Mouse (Mus musculus) embryonic facial prominence, embryonic 13.5 days (tissue): ENCODE measurements at regions not wholly inside any gene's neighbourhood (a gene's known extent, or its start where the extent isn't known, plus 50 kb on each side); places are given as distances from the start of the nearest gene placed in this dataset.

ENCODE experiments used
- ATAC-seq: fragments of 200-750 bp; cut with Nextera tagmentation; 2 replicates; pipeline ENCODE4 v1.8.0; 2017; ENCODE audit warnings: low read depth; ENCODE audit not compliant: insufficient number of reproducible peaks, insufficient read depth, low FRiP score, low TSS enrichment
- H3K27ac ChIP-seq: fragments of 300-500 bp; sonication (generic); 2 replicates; pipeline ENCODE4 v1.5.1; 2015; ENCODE audit warnings: moderate library complexity, mild to moderate bottlenecking, inconsistent platforms
- H3K27me3 ChIP-seq: fragments of 300-500 bp; sonication (generic); 2 replicates; pipeline ENCODE4 v1.6.1; 2015; ENCODE audit warnings: mild to moderate bottlenecking, inconsistent platforms
- H3K36me3 ChIP-seq: fragments of 300-500 bp; sonication (generic); 2 replicates; pipeline ENCODE4 v1.6.1; 2015; ENCODE audit warnings: mild to moderate bottlenecking, inconsistent platforms
- H3K4me1 ChIP-seq: fragments of 300-500 bp; sonication (generic); 2 replicates; pipeline ENCODE4 v1.6.1; 2015; ENCODE audit warnings: inconsistent platforms
- H3K4me2 ChIP-seq: fragments of 300-500 bp; sonication (generic); 2 replicates; pipeline ENCODE4 v1.6.1; 2015; ENCODE audit warnings: moderate library complexity, mild to moderate bottlenecking, inconsistent platforms
- H3K4me3 ChIP-seq: fragments of 300-500 bp; sonication (generic); 2 replicates; pipeline ENCODE4 v1.5.1; 2015; ENCODE audit warnings: mild to moderate bottlenecking, inconsistent platforms
- H3K9ac ChIP-seq: fragments of 300-500 bp; sonication (generic); 2 replicates; pipeline ENCODE4 v1.6.1; 2015; ENCODE audit warnings: mild to moderate bottlenecking, inconsistent platforms
- H3K9me3 ChIP-seq: fragments of 300-500 bp; sonication (generic); 2 replicates; pipeline ENCODE4 v1.6.1; 2016; ENCODE audit warnings: inconsistent platforms
- WGBS: fragments of 180-500 bp; shearing (Covaris S2); methylation state at CpG from one replicate; pipeline ENCODE4 v1.1.7; 2015; ENCODE audit warnings: mixed read lengths; 5-methylcytosine and 5-hydroxymethylcytosine counted together

DNA sequence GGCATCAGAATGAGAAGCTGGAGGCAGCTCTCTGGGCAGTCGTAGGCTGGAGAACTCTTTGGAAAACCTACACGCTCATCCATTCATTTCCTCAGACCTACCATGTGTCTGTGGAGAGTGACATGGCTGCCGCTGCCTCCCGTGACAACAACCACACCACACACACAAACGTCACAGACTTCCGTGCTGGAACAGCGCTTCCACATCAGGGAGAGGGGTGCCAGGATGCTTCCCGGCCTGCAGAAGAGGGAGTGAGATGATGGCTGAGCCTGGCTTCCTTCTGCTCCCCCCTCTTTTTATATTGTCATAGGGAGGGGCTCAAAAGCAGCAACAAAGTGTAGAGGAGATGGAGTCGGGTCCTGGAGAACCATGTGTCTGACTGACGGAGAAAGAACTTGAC lies 73.5 kb upstream of the Ptpn1 start:
- H3K27me3 ChIP-seq: no peaks in the 10 kb centered on the region
- no peak for ATAC-seq
- H3K9ac ChIP-seq: no peak overlapping the region
- H3K36me3 ChIP-seq: no peaks in the 10 kb centered on the region
- no peak overlapping the region for H3K4me3 ChIP-seq
- H3K9me3 ChIP-seq: no peaks in the 10 kb centered on the region
- no peak overlapping the region for H3K4me2 ChIP-seq
- WGBS: 60% methylated on average over 10 of the region's 10 CpGs
- H3K27ac ChIP-seq: no peak overlapping the region
- peaks cover 38% of the 10 kb centered on the region for H3K4me1 ChIP-seq

DNA sequence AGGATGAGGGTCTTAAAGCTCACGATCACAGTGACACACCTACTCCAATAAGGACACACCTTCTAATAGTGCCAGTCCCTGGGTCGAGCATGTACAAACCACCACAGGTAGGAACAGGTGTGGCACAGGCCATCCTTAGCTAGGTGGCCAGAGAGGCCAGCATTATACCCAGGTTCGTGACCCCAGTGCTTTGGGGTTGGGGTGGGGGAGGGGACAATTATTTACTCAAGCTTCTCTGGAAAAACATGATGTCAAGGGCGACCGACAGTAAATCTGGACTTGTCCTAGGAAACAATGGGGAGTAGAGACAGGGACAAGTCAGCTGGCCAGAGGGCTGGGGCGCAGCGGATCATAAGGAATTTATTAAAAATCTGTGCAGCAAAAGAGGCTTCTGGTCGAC lies 73.9 kb upstream of the Ptpn1 start:
- no peak for ATAC-seq
- Histone ChIP-seq H3K4me1 (peaks cover 38% of the 10 kb centered on the region), H3K36me3 (no peaks in the 10 kb centered on the region), H3K27me3 (no peaks in the 10 kb centered on the region), H3K4me3 (no peak overlapping the region), H3K4me2 (no peak overlapping the region), H3K9me3 (no peaks in the 10 kb centered on the region), H3K27ac (no peak overlapping the region), H3K9ac (no peak overlapping the region)
- WGBS: 60% methylated on average over 8 of the region's 8 CpGs

DNA sequence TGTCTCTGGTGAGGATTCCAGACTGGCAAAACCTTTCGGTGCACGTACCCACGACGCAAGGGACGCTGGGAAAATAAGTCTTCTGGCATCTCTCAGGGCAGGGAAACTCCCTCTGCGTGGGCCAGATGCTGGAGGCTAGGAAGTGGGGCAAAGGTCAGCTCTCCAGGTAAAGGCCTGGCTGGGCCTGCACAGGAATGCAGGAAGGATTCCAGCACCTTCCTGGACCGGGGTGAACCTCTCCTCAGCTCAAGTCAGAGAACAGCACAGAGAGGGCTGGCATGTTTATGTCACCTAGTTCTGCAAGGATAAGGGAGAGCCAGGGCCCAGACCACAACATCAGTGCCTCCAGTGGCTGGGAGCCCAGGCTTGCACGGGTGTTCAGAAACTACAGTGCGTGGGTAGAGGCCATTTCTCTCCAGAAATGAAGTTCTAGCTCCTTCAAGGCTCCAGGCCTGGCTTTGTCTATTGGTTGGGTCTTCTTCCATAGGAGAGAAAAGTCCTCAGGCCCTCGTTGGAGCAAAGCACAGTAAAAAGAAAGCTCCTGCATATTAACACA lies 74.9 kb upstream of the Ptpn1 start:
- Histone ChIP-seq H3K27me3 (no peaks in the 10 kb centered on the region), H3K4me1 (peaks cover 41% of the 10 kb centered on the region), H3K27ac (no peak overlapping the region), H3K36me3 (no peaks in the 10 kb centered on the region), H3K4me2 (no peak overlapping the region), H3K9me3 (no peaks in the 10 kb centered on the region), H3K9ac (no peak overlapping the region), H3K4me3 (no peak overlapping the region)
- 72% methylated on average over 10 of the region's 10 CpGs for WGBS
- no peak for ATAC-seq

DNA sequence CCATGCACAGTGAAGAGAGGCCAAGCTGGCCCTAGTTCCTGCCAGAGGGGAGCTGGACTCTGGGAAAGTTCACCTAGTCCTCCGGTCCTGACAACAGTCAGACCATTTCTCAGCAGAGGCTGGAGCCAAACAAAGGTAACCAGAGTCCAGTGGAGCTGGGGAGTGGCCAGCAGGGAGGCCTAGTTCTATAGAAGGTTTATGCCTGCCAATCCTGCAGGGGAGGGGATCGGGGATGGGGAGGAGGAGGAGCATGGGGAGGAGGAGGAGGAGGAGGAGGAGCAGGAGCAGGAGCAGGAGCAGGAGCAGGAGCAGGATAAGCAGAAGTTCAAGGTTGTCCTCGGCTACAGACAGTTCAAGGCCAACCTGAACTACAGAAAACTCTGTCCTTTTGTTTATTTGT lies 75.8 kb upstream of the Ptpn1 start:
- 61% methylated on average over 3 of the region's 3 CpGs for WGBS
- Histone ChIP-seq H3K4me3 (no peak overlapping the region), H3K9ac (no peak overlapping the region), H3K27me3 (no peaks in the 10 kb centered on the region), H3K27ac (no peak overlapping the region), H3K36me3 (no peaks in the 10 kb centered on the region), H3K4me1 (peaks cover 49% of the 10 kb centered on the region), H3K4me2 (no peak overlapping the region), H3K9me3 (no peaks in the 10 kb centered on the region)
- ATAC-seq: no peak

DNA sequence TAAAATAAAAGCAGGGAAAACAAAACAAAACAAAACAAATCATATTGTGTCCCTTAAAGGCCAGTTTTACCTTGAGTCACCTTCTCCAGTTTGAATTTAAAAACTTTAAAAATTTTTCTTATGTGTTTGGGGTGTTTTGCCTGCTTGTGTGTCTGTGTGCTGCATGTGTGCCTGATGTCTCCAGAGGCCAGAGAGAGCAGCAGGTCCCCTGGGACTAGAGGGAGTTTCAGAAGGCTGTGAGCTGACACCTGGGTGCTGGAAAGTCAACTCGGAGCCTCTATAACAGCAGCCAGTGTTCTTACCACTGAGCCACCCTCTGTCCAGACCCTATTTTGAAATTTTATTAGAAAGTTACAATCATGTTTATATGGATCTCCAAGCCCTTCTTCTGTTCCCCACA lies 77.8 kb upstream of the Ptpn1 start:
- H3K27ac ChIP-seq: no peak overlapping the region
- WGBS: 88% methylated on average over 1 of the region's 1 CpGs
- no peak overlapping the region for H3K4me2 ChIP-seq
- H3K36me3 ChIP-seq: no peaks in the 10 kb centered on the region
- H3K27me3 ChIP-seq: no peaks in the 10 kb centered on the region
- H3K4me1 ChIP-seq: peaks cover 47% of the 10 kb centered on the region
- no peaks in the 10 kb centered on the region for H3K9me3 ChIP-seq
- no peak overlapping the region for H3K4me3 ChIP-seq
- H3K9ac ChIP-seq: no peak overlapping the region
- ATAC-seq: no peak

DNA sequence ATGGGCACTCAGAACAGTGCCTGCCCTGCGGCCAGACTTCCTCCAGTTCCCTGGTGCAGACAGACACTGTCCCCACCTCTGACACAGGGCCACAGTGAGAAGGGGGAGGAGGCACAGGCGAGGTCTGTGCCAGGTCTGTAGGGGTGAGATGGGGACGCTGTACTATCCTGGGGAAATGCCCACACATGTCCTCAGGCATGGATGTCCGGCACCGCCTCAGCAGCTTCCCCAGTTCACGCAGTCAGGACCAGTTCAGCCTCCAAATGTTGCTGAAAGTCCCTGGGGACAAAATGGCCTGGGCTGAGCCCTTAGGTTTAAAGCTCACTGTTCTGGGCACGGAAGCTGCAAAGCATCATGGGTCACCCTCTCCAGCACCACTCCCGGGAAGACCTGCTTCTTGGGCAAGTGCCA lies 78.4 kb upstream of the Ptpn1 start:
- Histone ChIP-seq H3K27me3 (no peaks in the 10 kb centered on the region), H3K9me3 (no peaks in the 10 kb centered on the region), H3K4me3 (no peak overlapping the region), H3K9ac (no peak overlapping the region), H3K27ac (no peak overlapping the region), H3K4me1 (peaks cover 41% of the 10 kb centered on the region), H3K4me2 (no peak overlapping the region), H3K36me3 (no peaks in the 10 kb centered on the region)
- 74% methylated on average over 8 of the region's 8 CpGs for WGBS
- ATAC-seq: 0 out of 2 replicates have a peak, but pooled peaks have one; percentile 40

DNA sequence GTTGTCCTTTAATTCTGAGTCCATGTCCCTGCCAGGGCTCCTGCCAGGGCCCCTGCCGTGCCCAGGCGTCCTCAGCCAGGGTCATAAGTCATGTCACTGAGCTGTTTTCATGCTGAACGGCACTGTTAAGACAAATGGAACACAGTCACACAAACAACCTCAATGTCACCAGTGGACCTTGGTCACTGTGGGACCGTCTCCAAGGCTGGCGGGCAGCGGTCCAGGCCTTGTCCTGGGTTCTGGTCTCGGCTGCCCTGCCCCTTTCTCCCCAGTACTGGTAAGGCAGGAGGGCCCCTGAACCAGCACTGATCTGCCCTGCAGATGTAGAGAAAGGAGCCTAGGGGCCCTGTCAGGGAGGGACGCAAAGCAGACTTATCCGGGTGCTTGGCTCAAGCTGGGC lies 79.3 kb upstream of the Ptpn1 start:
- 83% methylated on average over 9 of the region's 9 CpGs for WGBS
- Histone ChIP-seq H3K9me3 (no peaks in the 10 kb centered on the region), H3K4me3 (no peak overlapping the region), H3K4me1 (peaks cover 36% of the 10 kb centered on the region), H3K9ac (no peak overlapping the region), H3K4me2 (no peak overlapping the region), H3K27ac (no peak overlapping the region), H3K27me3 (no peaks in the 10 kb centered on the region), H3K36me3 (no peaks in the 10 kb centered on the region)
- no peak for ATAC-seq

DNA sequence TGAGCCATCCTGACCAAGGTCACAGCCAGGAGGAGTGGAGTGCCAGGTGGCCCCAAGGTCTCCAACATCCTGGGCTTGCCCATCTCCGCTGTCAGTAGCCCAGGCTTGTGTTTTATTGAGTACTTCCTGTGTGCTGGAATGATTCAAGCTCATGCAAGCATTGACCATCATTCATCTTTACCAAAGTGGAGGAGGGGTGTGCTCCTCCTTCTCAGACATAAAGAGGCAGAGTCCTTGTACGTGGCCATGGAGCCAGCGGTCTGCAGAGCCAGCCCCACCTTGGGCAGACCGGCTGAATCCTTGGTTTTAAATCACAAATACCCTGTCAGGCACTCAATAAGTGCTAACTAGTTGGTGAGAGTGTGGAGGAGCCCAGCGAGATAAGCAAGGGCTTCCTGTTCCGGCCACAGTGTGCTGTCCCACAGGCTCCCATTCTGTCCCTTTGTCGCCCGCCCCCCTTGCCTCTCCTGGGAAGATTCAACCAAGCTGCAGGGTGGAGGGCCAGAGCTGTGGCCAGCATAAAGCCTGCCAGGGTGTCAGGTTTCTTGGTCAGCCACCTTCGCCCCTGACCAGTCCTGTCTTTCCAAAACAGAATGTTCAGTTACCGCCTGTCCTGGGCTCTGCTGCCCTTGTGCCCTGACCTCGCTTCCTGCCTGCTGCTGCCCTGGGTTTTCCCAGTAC lies 80.5 kb upstream of the Ptpn1 start:
- Histone ChIP-seq H3K4me2 (no peak overlapping the region), H3K36me3 (no peaks in the 10 kb centered on the region), H3K9ac (0 out of 2 replicates have a peak overlapping the region, but pooled peaks have one; percentile 16), H3K27ac (no peak overlapping the region), H3K4me1 (peaks cover 36% of the 10 kb centered on the region), H3K27me3 (no peaks in the 10 kb centered on the region), H3K4me3 (no peak overlapping the region), H3K9me3 (no peaks in the 10 kb centered on the region)
- no peak for ATAC-seq
- WGBS: 36% methylated on average over 11 of the region's 11 CpGs

DNA sequence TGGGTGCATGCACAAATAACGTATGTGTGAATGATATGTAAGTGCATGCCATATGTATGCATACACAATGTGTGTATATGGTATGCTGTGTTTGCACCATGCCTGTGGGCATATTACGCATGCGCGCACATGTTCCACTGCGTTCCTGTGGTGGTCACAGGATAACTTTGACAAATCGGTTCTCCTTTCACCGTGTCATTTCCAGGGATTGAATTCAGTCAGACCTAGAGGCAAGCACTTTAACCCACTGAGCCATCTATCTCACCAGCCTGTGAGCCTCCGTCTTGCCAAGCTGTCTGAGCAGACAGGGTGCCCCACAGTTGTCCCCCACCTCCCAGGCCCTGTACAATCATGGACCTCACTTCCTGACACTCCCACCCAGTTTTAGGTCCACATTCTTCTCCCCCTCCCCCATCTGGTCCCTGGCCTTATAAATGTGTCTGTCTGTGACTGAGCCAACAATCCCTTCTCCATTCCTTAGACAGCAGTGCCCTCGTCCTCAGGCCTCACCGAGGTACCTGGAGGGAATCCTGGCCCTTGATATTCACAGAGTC lies 81.8 kb upstream of the Ptpn1 start:
- no peak overlapping the region for H3K4me2 ChIP-seq
- no peak overlapping the region for H3K4me3 ChIP-seq
- H3K4me1 ChIP-seq: peaks cover 26% of the 10 kb centered on the region
- WGBS: 54% methylated on average over 10 of the region's 10 CpGs
- H3K9ac ChIP-seq: no peak overlapping the region
- peak overlapping the region; percentile 16; the same call in 1 of the 2 replicates for H3K27ac ChIP-seq
- ATAC-seq: 0 out of 2 replicates have a peak, but pooled peaks have one; percentile 35
- H3K9me3 ChIP-seq: no peaks in the 10 kb centered on the region
- no peaks in the 10 kb centered on the region for H3K27me3 ChIP-seq
- H3K36me3 ChIP-seq: no peaks in the 10 kb centered on the region

DNA sequence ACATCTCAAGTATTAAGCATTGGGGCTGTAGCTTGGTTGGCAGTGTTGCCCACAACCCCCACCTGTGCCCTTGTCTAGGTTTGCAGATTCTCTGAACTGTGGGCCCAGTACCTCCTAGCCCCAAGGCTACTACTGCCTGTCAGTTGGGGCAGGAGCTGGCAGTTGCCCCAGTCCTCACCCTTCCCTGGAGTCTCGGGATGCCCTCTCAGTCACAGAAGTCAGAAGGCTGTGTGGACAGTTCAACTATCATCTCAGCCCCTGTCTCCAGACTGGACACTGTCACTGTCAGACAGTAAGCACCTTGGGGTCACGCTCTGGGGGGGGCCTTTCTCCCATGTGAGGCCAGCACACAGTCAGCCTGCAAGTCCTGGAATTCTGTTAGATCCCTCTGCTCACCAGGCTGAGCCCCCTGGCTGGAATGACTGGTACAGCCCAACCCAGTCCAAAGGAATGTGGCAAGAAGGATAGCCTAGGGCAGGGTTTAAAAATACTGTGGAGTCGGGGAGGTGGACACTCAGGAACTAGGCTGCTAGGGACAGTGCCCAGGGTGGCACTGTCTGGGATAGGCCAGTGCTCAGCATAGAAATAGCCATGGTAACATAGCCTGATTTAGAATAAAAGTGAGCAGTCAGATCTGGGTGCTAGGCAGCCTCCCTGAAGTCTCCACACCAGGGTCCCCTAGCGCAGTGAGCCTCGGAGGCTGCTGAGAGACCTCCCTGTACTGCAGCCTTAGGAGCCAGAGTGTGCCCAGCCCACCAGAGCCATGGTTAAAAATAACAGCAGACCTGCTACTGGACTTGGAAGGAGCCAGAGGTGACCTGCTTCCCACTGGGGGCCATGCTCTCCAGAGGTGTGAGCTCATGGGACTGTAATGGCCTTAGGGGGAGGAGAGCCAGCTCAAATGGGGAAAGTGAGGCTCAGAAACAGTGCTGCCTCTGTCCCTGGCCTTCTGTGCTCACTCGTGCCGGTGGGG lies 83.1 kb upstream of the Ptpn1 start:
- Histone ChIP-seq H3K9me3 (no peaks in the 10 kb centered on the region), H3K4me1 (peaks cover 26% of the 10 kb centered on the region), H3K4me3 (no peak overlapping the region), H3K27ac (no peak overlapping the region), H3K9ac (no peak overlapping the region), H3K36me3 (no peaks in the 10 kb centered on the region), H3K4me2 (no peak overlapping the region), H3K27me3 (no peaks in the 10 kb centered on the region)
- WGBS: 64% methylated on average over 7 of the region's 7 CpGs
- no peak for ATAC-seq

DNA sequence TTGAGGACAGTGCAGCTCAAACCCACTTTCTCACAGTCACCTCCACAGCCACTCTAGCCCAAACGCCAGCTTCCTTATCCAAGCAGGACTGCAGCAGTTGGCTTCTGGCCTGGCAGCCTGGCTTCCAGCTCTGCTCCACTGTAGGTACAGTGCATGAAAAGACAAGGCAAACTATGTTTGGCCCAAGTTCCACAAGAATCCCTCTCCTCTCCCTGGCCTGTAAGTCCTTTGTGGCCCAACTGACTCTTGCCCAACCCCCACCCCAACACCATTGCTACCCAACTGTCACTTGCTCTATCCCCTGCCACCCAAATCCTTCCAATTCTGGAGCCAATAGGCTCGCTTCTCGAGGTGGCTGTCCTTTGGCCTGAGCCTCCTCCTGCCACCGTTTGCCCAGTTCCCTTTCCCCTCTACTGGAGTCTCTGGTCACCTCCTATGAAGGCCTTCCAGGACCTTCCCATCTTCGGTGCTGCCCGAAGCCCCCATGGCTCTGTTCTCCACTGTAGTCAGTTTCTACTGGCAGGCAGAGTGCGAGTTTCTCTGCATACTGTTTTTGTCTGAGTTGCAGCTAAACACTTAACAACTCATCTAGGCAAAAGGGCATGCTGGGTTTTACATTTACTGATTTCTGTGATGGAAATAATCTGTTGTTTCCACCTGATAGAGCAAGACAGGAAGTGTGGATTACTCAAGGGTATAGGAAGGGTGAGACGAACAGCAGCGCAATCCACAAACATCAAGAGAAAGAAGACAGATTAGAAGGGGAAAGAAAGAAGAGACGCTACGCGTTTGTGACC lies 84.4 kb upstream of the Ptpn1 start:
- no peak overlapping the region for H3K9ac ChIP-seq
- no peaks in the 10 kb centered on the region for H3K9me3 ChIP-seq
- no peak overlapping the region for H3K4me3 ChIP-seq
- WGBS: 81% methylated on average over 12 of the region's 12 CpGs
- no peak overlapping the region for H3K27ac ChIP-seq
- H3K4me2 ChIP-seq: no peak overlapping the region
- no peaks in the 10 kb centered on the region for H3K36me3 ChIP-seq
- no peak for ATAC-seq
- peaks cover 30% of the 10 kb centered on the region for H3K4me1 ChIP-seq
- no peaks in the 10 kb centered on the region for H3K27me3 ChIP-seq
